Comparison of ENCODE assay signal across 20 mouse cellular contexts in the genomic region with DNA sequence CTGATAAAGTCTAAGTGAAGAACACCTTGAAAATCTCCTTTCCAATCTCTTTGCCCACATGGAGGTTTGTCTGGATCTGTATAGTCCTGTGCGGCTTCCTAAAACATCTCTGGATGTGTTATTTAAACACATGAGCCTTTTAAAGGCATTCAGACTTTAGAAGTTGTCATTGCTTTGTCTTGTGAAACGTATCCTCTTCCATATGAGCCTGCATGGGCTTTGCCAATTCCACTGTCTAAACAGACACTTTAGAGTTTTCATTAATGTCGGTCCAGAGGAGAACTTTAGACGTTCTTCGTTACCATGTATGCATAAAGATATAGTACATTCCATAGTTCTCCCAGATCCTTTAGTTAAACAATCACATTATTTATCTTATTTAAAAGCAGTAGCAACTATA.
"Had no signal": no experiment of that assay in that cellular context is flagged by ENCODE, and none has a peak within 500 bp of the region (broad histone marks: within the 10 kb centered on the region; RNA-seq: fewer than 3 reads in every experiment).

No protein-coding gene starts in this region.

- H3K9me3 ChIP-seq: liver, embryonic 13.5 days; megakaryocyte, embryonic 14.5 days; midbrain, embryonic 10.5 days; midbrain, embryonic 13.5 days; neural tube, embryonic 12.5 days; neural tube, embryonic 15.5 days had no signal

- H3K36me3 ChIP-seq: liver, embryonic 13.5 days; midbrain, embryonic 10.5 days; midbrain, embryonic 13.5 days; neural tube, embryonic 12.5 days; neural tube, embryonic 15.5 days had no signal

- H3K4me2 ChIP-seq: hindbrain, embryonic 14.5 days; liver, embryonic 13.5 days; midbrain, embryonic 13.5 days; neural tube, embryonic 12.5 days; neural tube, embryonic 15.5 days had no signal

- ATAC-seq: hindbrain, postnatal 0 days; inflammation-experienced regulatory T-cells, adult 6 months; midbrain, embryonic 13.5 days had no signal

- DNase-seq: kidney, adult 2 months; kidney, postnatal 36 days; layer of hippocampus, postnatal 36 days; liver, embryonic 13.5 days; lung, postnatal 14 days; retina, postnatal 1 day; right cerebral cortex, postnatal 25 days; spleen, adult 18-20 months; thymus, adult 18-20 months; thymus, postnatal 36 days had no signal

- H3K4me3 ChIP-seq: left cerebral cortex, adult 2 months; liver, embryonic 13.5 days; megakaryocyte, embryonic 14.5 days; midbrain, embryonic 10.5 days; midbrain, embryonic 13.5 days; neural tube, embryonic 12.5 days; neural tube, embryonic 15.5 days had no signal

- H3K9ac ChIP-seq: hindbrain, embryonic 14.5 days; liver, embryonic 13.5 days; midbrain, embryonic 13.5 days; neural tube, embryonic 12.5 days; neural tube, embryonic 15.5 days had no signal

- H3K4me1 ChIP-seq: liver, embryonic 13.5 days; midbrain, embryonic 10.5 days; midbrain, embryonic 13.5 days; neural tube, embryonic 12.5 days; neural tube, embryonic 15.5 days had no signal

- H3K27me3 ChIP-seq: liver, embryonic 13.5 days; megakaryocyte, embryonic 14.5 days; midbrain, embryonic 13.5 days; neural tube, embryonic 12.5 days; neural tube, embryonic 15.5 days had no signal

- H3K27ac ChIP-seq: hindbrain, embryonic 14.5 days; hindbrain, postnatal 0 days; kidney, postnatal 0 days; left cerebral cortex, adult 2 months; liver, embryonic 13.5 days; midbrain, embryonic 10.5 days; midbrain, embryonic 13.5 days; neural tube, embryonic 12.5 days; neural tube, embryonic 15.5 days had no signal
